Mouse (Mus musculus) v-Abl transformed pro-B cells (cell line): ENCODE data around the gene Vmn2r121.

Source experiments
- in situ Hi-C, 2 experiments: fragments of 400-800 bp; cut with MboI; formaldehyde crosslinking; loops; one replicate each; pipeline ENCODE4 v1.15.1; 2025; ENCODE audit not compliant: unreplicated experiment in 2 of 2

The Vmn2r121 gene

DNA sequence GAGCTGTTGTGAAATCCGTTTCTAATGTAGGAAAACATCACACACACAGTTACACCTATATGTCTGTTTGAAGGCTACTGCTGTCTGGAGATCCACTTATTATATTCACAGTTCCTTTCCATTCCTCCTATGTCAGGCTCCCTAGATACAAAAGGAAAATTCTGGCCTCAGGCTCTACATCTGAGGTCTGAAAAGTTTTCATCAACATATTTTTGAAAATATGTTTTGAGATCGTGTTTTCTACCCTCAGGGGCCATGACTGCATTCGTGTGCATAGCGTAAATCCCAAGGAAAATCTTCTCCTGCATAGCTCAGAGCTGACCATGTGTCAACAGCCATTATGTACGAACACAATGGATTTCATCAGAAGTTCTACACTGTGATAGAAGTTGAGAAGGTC lies at the start of gene Vmn2r121:
TSS of gene Vmn2r121 (minus strand) at position 101 of the 400 bp plus-strand sequence.
- in situ Hi-C loops, result no loop called here
